Comparison of ENCODE assay signal across 11 mouse cellular contexts in the genomic region with DNA sequence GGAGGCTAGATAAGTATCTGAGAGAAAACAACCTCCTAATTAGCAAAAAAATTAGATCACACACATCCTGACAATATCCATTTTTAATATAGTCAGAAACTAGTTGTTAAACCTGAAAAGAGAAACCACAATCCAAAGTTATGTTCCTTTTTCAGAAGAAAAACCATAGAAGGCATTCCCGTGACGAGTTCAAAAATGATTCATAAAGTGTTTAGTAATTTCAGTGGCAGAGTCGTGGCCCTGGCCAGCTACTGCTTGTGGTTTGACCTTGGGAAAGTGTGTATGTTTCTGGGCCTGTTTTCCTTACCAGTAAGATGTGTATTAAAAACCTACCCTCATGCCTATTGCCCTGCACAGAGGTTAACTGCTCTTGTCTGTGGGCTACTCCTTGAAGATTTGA.
"Had no signal": no experiment of that assay in that cellular context is flagged by ENCODE, and none has a peak within 500 bp of the region (broad histone marks: within the 10 kb centered on the region; RNA-seq: fewer than 3 reads in every experiment).

No protein-coding gene starts in this region.

- DNase-seq: kidney, adult 9 months; kidney, postnatal 14 days; kidney, postnatal 4 days; left cerebral cortex, postnatal 4 days; liver, postnatal 0 days; lung, embryonic 14.5 days; retina, postnatal 1 day; right cerebral cortex, postnatal 25 days; spleen, adult 18-20 months; thymus, adult 18-20 months; thymus, postnatal 36 days had no signal
